Mouse (Mus musculus) stomach, embryonic 16.5 days (tissue): Measurements from ENCODE around the gene St6galnac6. TPM values are rescaled to one million over a fixed set of nuclear protein-coding genes. Genes with fewer than 3 reads are reported as not detected.

Source experiments
- ATAC-seq: fragments of 200-750 bp; cut with Nextera tagmentation; 2 replicates; pipeline ENCODE4 v1.8.0; 2017; ENCODE audit warnings: moderate number of reproducible peaks, moderate TSS enrichment; ENCODE audit not compliant: insufficient read depth, low FRiP score
- H3K27ac ChIP-seq: fragments of 300-500 bp; sonication (generic); 2 replicates; pipeline ENCODE4 v1.5.1; 2014; ENCODE audit warnings: low read length
- H3K27me3 ChIP-seq: fragments of 300-500 bp; sonication (generic); 2 replicates; pipeline ENCODE4 v1.6.1; 2014; ENCODE audit warnings: low read length, control low read depth, mixed read lengths; ENCODE audit not compliant: control insufficient read depth, insufficient read depth
- H3K36me3 ChIP-seq: fragments of 300-500 bp; sonication (generic); 2 replicates; pipeline ENCODE4 v1.6.1; 2014; ENCODE audit warnings: low read length; ENCODE audit not compliant: control insufficient read depth, insufficient read depth
- H3K4me1 ChIP-seq: fragments of 300-500 bp; sonication (generic); 2 replicates; pipeline ENCODE4 v1.6.1; 2014; ENCODE audit warnings: low read length, control low read depth, mixed read lengths; ENCODE audit not compliant: control insufficient read depth, insufficient read depth
- H3K4me2 ChIP-seq: fragments of 300-500 bp; sonication (generic); 2 replicates; pipeline ENCODE4 v1.6.1; 2014; ENCODE audit warnings: low read depth, low read length, mixed read lengths
- H3K4me3 ChIP-seq: fragments of 300-500 bp; sonication (generic); replicated peaks from 2 replicates; pipeline ENCODE4 v1.5.1; 2014; ENCODE audit warnings: mild to moderate bottlenecking, low read length
- H3K9ac ChIP-seq: fragments of 300-500 bp; sonication (generic); 2 replicates; pipeline ENCODE4 v1.6.1; 2014; ENCODE audit warnings: low read length
- H3K9me3 ChIP-seq: fragments of 300-500 bp; sonication (generic); replicated peaks from 2 replicates; pipeline ENCODE4 v1.6.1; 2016; ENCODE audit warnings: low read length, control low read depth; ENCODE audit not compliant: control insufficient read depth
- WGBS: fragments of 180-500 bp; shearing (Covaris S2); extraction: QIAGEN DNeasy Blood & Tissue Kit; methylation state at CpG from one replicate; pipeline ENCODE4 v1.1.7; 2014; 5-methylcytosine and 5-hydroxymethylcytosine counted together
- polyA plus RNA-seq: library from polyadenylated mRNA; unstranded; fragments of >200 nt; fragmentation: Nextera tagmentation; extraction: Ambion mirVana; gene quantifications from 2 replicates; pipeline ENCODE4 v1.2.1, GENCODE M21; 2015

Gene St6galnac6
- polyA plus RNA-seq, 1 experiment from 2014 or later: 18.5 TPM

DNA sequence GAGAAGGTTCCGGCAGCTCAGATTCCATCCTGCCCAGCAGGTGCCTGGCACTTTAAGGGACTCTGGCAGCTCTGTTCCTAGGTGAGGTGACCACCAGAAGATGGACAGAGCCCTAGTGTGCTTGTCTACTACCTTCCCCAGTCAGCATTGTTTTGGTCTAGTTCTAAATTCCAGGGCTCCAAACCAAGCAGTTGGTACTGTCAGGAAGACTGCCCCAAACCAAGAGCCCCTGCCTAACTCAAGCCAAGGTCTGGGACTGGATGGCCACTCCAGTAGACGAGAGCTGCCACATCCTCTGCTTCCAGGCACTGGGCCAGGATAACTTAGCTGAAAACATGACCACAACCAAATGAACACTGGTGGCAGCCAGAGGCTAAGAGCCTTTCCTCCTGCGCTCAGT is 30.6 kb upstream of the St6galnac6 start:
- WGBS: 86% methylated on average over 3 of the region's 3 CpGs
- Histone ChIP-seq H3K9me3 (no peaks in the 10 kb centered on the region), H3K36me3 (0 out of 2 replicates have a peak, but pooled peaks cover 10% of the 10 kb centered on the region), H3K27ac (no peak overlapping the region), H3K4me3 (no peak overlapping the region), H3K4me2 (no peak overlapping the region), H3K27me3 (no peaks in the 10 kb centered on the region), H3K4me1 (peaks cover 8% of the 10 kb centered on the region), H3K9ac (no peak overlapping the region)
- no peak for ATAC-seq

DNA sequence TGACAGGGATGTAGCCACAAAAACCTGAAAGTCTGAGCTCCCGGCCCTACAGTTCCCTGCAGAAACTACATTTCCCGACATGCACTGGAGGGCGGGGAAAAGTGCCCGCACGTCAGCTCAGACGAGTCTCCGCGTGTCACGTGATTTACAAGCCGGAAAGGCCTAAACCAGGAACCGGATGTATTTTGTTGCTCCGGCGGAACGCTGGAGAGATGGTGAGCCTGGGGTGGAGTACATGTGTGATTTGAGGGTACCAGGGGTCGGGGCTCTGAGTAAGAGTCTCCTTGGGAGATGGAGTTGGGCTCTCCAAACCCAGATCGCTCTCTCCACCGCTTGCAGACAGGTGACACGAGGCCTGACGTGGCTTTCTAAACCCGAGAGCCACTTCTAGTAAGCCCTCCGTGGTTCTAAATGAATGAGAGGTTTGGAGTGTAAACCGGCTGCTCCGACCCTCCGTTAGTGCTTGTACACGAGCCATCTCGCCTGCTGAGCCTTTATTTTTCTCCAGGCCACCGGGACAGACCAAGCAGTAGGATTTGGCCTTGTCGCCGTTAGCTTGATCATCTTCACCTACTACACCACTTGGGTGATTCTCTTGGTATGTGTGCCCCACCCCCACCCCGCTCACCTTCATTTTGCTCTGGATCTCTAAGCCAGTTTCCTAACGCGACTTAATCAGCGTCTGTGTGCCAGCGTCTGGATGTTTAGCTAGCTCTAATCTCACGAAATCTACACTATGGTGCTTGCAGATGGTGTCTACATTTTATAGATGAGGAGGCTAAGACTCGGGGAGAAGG is 28.6 kb upstream of the St6galnac6 start, which contains the start of gene Dpm2:
TSS of gene Dpm2 (plus strand) at position 161 of the 797 bp plus-strand sequence.
- peak; percentile 79 for ATAC-seq
- no peaks in the 10 kb centered on the region for H3K9me3 ChIP-seq
- H3K27me3 ChIP-seq: no peaks in the 10 kb centered on the region
- under 1% methylated on average over 36 of the region's 36 CpGs for WGBS
- peak within 1 kb of the TSS; percentile 72 for H3K4me3 ChIP-seq
- peak within 1 kb of the TSS; percentile 52; the same call in 1 of the 2 replicates for H3K27ac ChIP-seq
- no peaks in the 10 kb centered on the region for H3K36me3 ChIP-seq
- H3K4me2 ChIP-seq: peak within 1 kb of the TSS; percentile 62
- peaks cover 14% of the 10 kb centered on the region for H3K4me1 ChIP-seq
- peak within 1 kb of the TSS; percentile 78 for H3K9ac ChIP-seq

- 0 out of 2 replicates have a peak, but pooled peaks cover 1% of the 10 kb centered on the region for H3K27me3 ChIP-seq
- H3K4me1 ChIP-seq: peaks cover 14% of the 10 kb centered on the region
- ATAC-seq: no peak
- no peaks in the 10 kb centered on the region for H3K9me3 ChIP-seq
- H3K27ac ChIP-seq: no peak overlapping the region
- H3K4me3 ChIP-seq: no peak overlapping the region
- H3K9ac ChIP-seq: no peak overlapping the region
- H3K4me2 ChIP-seq: no peak overlapping the region
- WGBS: 94% methylated on average over 11 of the region's 11 CpGs
- no peaks in the 10 kb centered on the region for H3K36me3 ChIP-seq
These were observed 27.3 kb upstream of the St6galnac6 start for GRCm38 (mm10) chr2:32572196-32572595.

DNA sequence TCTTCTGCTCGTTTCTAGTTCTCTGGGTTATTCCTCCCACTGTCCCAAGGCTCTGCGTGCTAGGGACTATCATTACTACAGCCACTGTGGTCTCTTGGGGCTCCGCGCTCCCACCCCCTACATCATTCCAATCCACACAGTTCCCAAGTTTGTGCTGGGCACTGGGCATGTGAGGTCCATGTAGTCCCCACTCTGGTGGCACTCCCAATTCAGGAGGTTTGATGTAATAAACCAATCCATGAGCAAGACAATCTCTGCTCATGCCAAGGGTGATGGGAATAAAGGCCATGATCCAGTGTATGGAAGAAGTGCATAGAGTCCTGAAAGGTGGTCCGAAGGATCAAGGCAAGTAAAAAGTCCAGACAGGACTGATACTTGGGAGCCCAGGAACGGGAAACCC is 25.0 kb upstream of the St6galnac6 start, which contains the start of gene Pip5kl1:
TSS of gene Pip5kl1 (plus strand) at position 301 of the 400 bp plus-strand sequence.
- Histone ChIP-seq H3K9ac (peak within 1 kb of the TSS; percentile 56), H3K4me3 (peak within 1 kb of the TSS; percentile 42), H3K4me1 (peaks cover 14% of the 10 kb centered on the region), H3K9me3 (no peaks in the 10 kb centered on the region), H3K27me3 (peaks cover 12% of the 10 kb centered on the region), H3K27ac (no peak within 1 kb of the TSS), H3K36me3 (no peaks in the 10 kb centered on the region), H3K4me2 (peak within 1 kb of the TSS; percentile 74)
- 70% methylated on average over 6 of the region's 6 CpGs for WGBS
- no peak for ATAC-seq

DNA sequence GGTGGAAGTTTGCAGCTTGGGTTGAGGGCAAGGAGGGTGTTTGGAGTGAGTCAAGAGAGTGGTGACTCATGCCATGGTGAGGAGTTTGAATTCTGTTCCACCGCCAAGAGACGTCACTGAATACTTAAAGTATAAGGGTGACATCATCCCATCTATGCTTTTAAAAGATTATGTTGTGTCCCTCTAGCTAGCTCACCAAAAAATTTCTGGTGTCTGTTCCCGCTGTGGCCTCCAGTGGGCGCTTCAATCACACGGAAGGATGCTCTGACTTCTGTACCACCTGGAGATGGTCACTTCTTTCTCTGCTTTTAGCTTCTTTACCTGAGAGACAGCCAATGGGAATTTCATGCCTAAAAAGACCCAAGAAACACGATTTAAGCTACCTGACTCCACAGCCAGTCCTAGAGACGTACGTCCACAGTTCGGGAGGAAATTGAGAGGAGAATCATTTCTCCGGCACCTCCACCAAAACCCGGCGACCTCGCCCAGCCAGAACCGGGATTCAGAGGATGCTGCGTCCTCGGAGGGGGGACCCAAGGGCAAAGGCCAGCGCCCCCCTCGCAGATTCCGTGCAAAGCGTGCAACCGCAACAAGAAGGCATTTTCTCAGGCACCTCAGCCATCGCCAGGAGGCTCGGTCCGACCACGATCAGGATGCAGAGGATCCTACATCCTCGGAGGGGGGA is 24.5 kb upstream of the St6galnac6 start:
- Histone ChIP-seq H3K36me3 (no peaks in the 10 kb centered on the region), H3K27ac (no peak overlapping the region), H3K9me3 (no peaks in the 10 kb centered on the region), H3K27me3 (peaks cover 17% of the 10 kb centered on the region), H3K9ac (peak overlapping the region; percentile 56), H3K4me3 (peak overlapping the region; percentile 42), H3K4me2 (peak overlapping the region; percentile 74), H3K4me1 (peaks cover 14% of the 10 kb centered on the region)
- 2% methylated on average over 26 of the region's 26 CpGs for WGBS
- ATAC-seq: no peak

GRCm38 (mm10) chr2:32575586-32576160 is 23.8 kb upstream of the St6galnac6 start, which contains the start of gene 9430097D07Rik:
TSS of gene 9430097D07Rik (minus strand) at chr2:32575684.
- Histone ChIP-seq H3K9ac (peak within 1 kb of the TSS; percentile 56), H3K4me1 (peaks cover 14% of the 10 kb centered on the region), H3K9me3 (no peaks in the 10 kb centered on the region), H3K4me3 (peak within 1 kb of the TSS; percentile 42), H3K36me3 (no peaks in the 10 kb centered on the region), H3K27me3 (peaks cover 20% of the 10 kb centered on the region), H3K27ac (no peak within 1 kb of the TSS), H3K4me2 (peak within 1 kb of the TSS; percentile 74)
- ATAC-seq: peak; percentile 18; the same call in 1 of the 2 replicates
- WGBS: 10% methylated on average over 28 of the region's 28 CpGs

- H3K9me3 ChIP-seq: no peaks in the 10 kb centered on the region
- no peaks in the 10 kb centered on the region for H3K36me3 ChIP-seq
- H3K4me2 ChIP-seq: no peak overlapping the region
- ATAC-seq: no peak
- H3K4me1 ChIP-seq: peaks cover 11% of the 10 kb centered on the region
- H3K9ac ChIP-seq: no peak overlapping the region
- peaks cover 20% of the 10 kb centered on the region for H3K27me3 ChIP-seq
- no peak overlapping the region for H3K4me3 ChIP-seq
- no peak overlapping the region for H3K27ac ChIP-seq
- WGBS: 87% methylated on average over 9 of the region's 9 CpGs
These were observed 23.0 kb upstream of the St6galnac6 start for GRCm38 (mm10) chr2:32576532-32576931.

GRCm38 (mm10) chr2:32578146-32579046 is 21.1 kb upstream of the St6galnac6 start:
- Histone ChIP-seq H3K9me3 (no peaks in the 10 kb centered on the region), H3K4me2 (no peak overlapping the region), H3K36me3 (no peaks in the 10 kb centered on the region), H3K27me3 (peaks cover 20% of the 10 kb centered on the region), H3K4me1 (peaks cover 10% of the 10 kb centered on the region), H3K27ac (no peak overlapping the region), H3K9ac (no peak overlapping the region), H3K4me3 (no peak overlapping the region)
- WGBS: 34% methylated on average over 25 of the region's 30 CpGs
- no peak for ATAC-seq
